Mouse (Mus musculus) c-Kit-positive CD71-negative TER-119-negative erythroid progenitor cells, embryonic 14.5 days (primary cell): ENCODE results near the gene Ubxn1.
A peak's percentile ranks its signal among the peaks of the same experiment; 100 is the strongest.
"Not testable (repeated sequence)": the region's sequence is repeated elsewhere in the genome, so short reads cannot be mapped to it uniquely, and the experiment has no call there.

Source experiments
- DNase-seq: peaks from one replicate; pipeline ENCODE4 v3.0.0-alpha.2; 2013; ENCODE audit warnings: low read depth

Gene Ubxn1

DNA sequence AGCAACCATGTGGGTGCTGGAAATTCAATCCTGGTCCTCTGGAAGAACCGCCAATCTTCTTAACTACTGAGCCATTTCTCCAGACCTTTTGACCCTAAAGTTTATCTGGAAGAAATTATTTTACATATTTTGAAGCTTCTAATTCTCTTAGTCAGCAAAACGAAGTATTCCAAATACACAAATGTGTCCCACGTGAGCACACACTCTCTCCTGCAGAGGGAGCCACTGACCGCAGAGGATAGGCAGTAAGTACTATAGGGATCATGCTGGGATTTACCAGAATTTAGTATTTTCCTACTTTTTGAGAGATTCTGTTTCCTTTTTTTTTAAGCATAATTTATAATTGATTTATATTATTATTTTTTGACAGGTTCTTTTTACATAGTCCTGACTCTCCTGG, 13.6 kb upstream of the Ubxn1 start:
- peak; percentile 59 for DNase-seq

DNA sequence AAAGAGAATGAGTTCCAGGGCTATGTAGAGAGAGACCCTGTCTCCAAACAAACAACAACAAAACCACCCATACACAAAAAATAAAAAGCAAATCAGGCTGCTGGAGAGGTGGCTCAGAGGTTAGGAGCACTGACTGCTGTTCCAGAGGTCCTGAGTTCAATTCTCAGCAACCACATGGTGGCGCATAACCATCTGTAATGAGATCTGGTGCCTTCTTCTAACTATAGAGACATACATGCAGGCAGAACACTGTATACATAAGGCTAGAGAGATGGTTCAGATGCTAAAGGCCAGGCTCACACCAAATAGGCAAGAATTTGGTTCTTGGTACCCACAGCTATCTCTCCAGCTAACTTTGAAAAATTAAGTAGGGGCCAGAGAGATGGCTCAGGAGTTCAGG, 12.3 kb upstream of the Ubxn1 start:
- no peak for DNase-seq

DNA sequence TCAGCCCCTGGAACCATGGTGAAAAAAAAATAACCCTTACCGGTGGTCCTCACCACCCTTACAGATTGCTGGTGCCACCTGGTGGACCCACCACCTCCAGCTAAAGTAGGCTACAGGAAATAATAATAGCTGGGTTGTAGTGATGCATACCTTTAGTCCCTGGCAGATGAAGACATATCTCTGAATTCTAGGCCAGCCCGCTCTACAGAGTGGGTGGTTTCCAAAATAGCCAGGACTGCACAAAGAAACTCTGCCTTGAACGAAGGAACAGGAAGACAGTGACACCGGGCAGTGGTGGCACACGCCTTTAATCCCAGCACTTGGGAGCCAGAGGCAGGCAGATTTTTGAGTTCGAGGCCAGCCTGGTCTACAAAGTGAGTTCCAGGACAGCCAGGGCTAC, 7.0 kb upstream of the Ubxn1 start:
- no peak for DNase-seq

DNA sequence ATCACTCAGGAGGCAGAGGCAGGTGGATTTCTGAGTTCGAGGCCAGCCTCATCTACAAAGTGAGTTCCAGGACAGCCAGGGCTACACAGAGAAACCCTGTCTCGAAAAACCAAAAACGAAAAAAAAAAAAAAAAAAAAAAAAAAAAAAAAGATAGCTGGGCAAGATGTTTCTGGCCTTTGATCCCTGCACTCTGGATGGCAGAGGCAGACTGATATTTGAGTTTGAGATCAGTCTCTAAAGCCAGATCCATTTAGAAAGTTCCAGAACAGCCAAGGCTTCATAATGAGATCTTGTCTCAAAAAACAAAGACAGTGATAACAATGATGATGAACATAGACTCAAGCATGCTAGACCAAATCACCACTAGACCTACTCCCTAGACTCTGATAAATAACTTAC, 915 bp upstream of the Ubxn1 start:
- not testable (repeated sequence) for DNase-seq

GRCm38 (mm10) chr19:8870838-8871237, 458 bp upstream of the Ubxn1 start:
- no peak for DNase-seq

DNA sequence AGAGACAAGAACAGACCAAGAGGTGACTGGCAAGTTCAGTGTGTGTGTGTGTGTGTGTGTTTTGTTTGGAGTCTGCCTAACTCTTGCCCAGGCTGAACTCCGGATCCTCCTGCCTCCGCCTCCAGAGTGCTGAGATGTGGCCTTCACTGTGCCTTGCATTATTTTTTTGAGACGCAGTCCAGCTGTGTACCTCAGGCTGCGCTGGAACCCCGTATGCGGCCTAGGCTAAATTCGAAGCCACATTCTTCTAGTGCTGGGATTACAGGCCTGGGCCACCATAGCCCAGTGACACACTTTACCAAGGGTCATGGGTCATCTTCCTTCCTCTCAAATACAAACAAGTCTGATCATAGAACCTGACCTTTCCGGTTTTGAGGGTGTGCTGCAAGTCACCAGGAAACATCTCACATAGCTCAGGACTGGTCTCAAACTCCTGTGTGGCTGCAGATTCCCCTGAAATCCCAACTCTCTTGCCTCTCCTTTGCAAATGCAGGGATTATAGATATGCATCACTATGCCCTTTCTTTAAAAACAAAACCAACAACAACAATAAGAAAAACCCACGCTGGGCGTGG, 1.1 kb downstream of the Ubxn1 start:
- no peak for DNase-seq

DNA sequence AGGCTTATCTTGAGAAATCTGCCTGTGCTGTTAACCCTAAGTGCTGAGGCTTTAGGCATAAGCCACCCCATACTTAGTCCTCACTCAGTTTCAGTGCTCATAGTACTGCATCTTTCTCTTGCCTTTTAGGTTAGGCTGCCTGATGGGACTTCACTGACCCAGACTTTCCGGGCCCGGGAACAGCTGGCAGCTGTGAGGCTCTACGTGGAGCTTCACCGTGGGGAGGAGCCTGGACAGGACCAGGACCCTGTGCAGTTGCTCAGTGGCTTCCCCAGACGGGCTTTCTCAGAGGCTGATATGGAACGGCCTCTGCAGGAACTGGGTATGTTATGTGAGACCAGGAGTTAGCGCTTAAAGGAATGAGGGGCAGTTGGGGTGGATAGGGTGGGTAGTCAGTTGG, 3.7 kb downstream of the Ubxn1 start:
- DNase-seq: no peak

DNA sequence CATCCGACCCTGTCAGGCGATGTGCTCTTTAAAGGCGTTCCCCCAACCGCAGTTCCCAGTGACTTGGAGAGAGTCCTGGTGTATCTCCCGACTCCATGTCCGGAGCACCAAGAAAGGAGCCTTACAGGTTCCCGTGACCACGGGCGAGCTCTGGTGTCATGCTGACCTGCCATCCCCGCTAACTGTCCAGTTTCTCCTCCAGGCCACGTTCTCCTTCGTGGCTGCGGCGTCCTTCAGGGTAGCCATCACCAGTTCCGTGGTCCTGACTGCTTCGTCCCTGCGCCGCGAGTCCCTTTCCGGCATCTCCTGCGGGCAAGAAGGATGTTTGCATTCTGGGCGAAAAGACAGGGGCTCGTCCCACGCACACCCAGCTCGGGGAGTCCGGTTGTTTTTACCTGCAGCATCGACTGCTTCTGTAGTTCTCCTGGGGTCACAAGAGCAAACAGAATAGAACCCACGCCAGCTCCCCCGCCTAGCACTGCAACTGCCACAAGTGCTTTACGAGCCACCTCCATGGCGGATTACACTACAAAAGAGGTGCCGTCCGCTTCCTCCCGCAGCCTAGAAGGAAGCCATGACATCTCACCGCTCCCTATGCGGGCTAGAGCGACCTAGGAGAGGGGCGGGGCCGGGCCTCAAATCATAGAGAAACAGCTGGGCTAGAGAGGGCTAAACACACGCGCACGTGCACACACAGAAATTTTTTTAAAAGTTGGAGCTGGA, 9.2 kb downstream of the Ubxn1 start, which contains the start of gene Uqcc3:
Gene Uqcc3 (minus strand): TSS at position 613 of the 723 bp plus-strand sequence.
- DNase-seq: peak; percentile 82

GRCm38 (mm10) chr19:8881034-8881392, 9.7 kb downstream of the Ubxn1 start:
- DNase-seq: no peak

DNA sequence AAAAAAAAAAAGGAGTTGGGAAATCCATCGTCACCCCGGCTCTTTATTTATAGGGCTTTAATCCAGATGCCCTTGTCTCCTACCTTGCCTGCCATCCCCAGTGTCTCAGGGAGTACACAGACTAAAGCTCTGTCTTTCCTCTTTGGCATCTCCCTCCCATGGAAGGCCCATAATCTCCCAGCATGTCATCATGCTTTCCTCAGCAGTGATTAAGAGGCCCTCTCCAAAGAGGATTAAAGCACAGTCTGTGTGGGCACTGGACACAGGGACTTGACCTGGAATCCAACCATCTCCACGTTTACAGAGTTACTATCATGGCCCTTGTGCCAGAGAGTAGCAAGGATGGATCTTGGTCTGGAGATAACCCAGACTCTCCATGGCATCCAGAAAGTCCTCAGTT, 12.3 kb downstream of the Ubxn1 start, which contains the start of the genes Lbhd1 and Gm49403:
Gene Lbhd1 (plus strand): TSS at position 117 of the 400 bp plus-strand sequence.
Gene Gm49403 (plus strand): TSS at position 315 of the 400 bp plus-strand sequence.
- no peak for DNase-seq

DNA sequence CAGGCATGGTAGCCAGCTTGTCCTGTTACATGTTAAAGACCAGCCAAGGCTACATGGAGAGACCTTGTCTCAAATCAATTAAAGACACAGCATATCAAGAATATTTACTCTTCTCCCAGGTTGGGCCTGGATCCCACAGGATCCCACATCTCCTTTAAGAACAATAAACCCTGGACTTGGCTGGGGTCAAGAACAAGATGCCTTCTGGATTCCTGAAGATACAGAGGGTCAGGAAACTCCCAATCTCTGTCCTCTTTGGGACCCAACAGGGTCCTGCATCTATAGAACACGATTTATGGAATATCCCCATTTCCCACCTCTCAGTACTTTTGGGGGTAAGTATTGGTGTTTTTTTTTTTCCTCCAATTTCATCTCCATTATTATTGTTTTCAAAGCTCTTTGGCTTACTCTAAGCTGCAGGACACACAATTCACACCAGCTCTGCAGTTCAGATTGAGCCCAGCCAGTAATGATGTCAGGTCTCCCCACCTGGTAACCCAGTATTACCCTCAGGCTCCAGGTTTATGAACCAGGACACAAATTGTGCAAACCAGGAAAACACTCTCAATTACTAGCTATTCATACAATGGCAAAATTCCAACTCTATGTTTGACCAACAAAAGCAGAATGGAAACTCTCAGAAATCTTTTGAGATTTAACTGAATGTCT, 15.8 kb downstream of the Ubxn1 start:
- DNase-seq: no peak

DNA sequence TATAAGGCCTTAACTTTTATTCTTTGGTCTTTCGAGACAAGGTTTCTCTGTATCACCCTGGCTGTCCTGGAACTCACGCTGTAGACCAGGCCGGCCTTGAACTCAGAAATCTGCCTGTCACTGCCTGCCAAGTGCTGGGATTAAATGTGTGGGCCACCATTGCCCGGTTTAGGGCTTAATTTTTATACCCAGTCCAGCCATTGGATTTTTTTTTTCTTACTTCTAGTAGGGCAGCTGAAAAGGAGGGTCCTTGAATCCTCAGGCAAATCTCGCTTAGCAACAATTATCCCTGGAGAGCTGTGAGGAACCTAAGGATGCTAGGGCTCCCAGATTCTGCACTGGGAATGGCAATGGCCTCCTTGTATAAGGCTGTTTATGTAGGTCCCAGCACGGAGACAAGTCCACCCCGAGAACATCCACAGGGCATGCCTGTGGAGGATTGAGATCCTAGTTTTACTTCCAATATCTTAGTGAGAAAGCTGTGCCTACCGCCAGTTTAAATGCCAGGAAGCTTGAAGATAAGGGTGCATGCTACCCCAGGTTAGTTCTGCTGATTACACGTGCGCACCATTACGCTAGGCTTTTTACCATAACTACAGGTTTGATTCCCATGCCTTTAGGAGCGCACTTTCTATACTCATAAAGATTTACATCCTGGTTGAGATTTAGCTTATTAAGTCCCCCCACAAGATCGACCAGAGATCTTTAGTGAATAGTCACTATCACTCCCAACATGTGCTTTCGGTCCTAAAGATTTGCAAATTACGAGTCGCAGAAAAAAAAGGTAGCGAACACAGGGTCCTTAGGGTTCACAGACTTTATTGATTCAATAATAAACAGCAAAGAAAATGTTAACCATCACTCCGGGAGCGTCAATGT, 16.5 kb downstream of the Ubxn1 start:
- no peak for DNase-seq

DNA sequence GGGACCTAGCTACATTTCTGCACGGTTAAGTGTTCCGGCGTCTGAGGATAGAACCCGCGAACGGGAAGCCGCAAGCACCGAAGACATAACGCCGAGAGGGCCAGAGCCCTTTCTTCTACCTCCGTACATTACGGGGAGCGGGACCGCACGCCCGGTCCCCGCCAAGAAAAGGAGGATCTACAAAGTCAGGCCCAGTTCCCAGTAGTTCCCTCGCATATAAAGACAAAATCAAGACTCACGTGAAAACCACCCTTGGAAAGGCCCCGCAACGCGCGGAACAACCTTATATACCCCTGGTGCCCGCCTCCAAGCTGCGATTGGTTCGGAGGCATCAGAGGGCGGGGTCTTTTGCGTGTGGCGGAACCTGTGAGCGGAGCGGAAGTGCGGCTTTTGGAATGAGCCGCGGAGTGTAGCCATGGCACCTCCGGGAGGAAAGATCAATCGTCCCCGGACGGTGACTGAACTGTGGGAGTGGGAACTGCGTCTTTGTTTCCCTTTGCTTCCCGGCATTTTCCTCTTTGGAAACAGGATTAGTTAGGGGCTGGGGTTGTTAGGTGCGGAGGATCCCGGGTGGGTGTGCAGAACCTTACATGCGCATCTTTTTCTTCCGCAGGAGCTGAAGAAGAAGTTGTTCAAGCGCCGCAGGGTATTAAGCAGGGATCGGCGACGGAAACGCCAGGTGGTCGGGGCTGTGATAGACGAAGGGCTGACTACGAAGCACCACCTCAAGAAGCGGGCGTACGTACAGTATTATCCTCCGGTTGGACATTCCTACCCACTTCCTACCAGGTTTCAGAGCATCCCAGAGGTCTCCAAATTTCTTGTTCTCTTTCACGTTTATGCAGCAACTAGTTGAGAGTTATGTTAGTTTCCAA, 17.5 kb downstream of the Ubxn1 start, which contains the start of the genes 1810009A15Rik and Gm49416:
Gene 1810009A15Rik (plus strand): TSS at position 343 of the 875 bp plus-strand sequence.
Gene Gm49416 (plus strand): TSS at position 416 of the 875 bp plus-strand sequence.
- DNase-seq: peak; percentile 94

DNA sequence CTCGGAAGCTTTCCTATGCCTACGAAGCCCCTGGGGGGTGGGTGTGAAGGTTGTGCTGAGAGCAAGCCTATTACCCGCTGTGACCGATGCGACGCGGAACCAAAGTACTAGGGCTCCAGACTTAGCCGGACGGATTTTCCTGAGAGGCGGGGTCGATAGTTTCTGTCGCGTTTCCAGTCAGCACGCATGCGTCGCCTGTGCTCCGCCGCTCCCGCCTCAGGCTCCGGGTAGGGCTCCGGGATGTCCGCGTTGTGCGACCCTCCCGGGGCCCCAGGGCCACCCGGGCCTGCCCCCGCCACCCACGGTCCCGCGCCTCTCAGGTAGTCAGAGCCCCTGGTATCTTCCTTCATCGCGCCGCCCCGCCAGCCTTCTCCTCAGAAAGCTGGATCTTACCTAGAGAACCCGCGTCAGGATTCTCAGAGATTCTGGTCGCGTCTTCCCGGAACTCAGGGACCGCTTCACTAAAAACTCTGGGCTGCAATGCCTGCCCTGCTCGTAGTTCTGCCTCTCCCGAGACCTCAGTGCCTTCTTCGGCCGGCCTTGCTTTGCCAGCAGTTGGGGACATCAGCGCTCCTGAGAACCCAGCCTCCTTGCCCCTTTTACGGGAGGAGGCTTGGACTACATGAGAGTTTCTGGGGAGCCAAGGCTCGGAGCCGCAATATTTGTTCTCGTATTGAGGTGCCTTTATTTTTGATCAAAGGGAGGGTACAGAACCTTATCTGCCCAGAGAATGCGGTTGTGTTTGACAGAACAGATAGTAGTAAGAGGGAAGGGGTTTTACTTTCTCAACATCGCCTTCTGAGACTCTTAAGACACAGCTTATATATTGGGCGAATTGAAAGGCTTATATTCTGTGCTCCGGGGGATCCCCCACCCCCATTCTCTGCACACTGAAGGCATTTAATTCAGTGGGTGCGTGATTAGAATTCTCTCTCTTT, 21.8 kb downstream of the Ubxn1 start, which contains the start of gene Ints5:
Gene Ints5 (plus strand): TSS at position 177 of the 938 bp plus-strand sequence.
- peak; percentile 91 for DNase-seq

GRCm38 (mm10) chr19:8895397-8895960, 24.2 kb downstream of the Ubxn1 start:
- no peak for DNase-seq

- DNase-seq: not testable (repeated sequence)
Observed at GRCm38 (mm10) chr19:8896231-8896630, 24.9 kb downstream of the Ubxn1 start.

- DNase-seq: not testable (repeated sequence)
Observed at GRCm38 (mm10) chr19:8897211-8897864, 26.0 kb downstream of the Ubxn1 start.

DNA sequence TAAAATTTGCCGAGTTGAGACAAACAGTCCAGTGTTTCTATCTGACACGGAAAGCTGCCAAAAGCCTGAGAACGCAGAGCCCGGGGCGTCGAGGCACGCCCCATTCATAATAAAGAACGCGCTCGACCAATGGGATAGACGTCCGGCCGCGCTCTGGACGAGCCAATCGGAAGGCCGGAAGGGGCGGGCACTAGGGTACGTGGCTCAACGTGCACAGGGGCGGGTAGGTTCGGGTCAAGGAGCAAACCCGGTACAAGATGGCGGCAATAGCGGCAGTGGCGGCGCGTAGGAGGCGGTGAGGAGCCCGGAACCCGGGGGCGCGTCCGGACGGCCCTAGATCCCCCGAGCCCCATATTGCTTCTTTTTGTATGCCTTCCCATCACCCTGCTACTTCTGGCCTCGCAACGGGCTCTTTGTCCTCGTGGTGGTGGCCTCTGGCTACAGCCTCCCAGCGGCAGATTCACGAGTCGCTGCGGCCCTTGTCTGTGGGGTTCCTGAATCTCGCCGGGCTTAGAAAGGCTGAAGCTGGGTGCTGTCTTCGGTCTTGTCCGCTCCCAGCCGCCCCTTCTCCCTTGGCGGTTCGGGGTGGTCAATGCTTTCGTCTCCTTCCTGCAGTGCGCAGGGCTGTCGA, 26.7 kb downstream of the Ubxn1 start, which contains the start of gene Ganab:
Gene Ganab (plus strand): TSS at position 207 of the 631 bp plus-strand sequence.
- DNase-seq: peak; percentile 95
